Mouse (Mus musculus) ovary, postnatal 10 days (tissue): Measurements from ENCODE around the gene Commd7.

Experiments
- DNase-seq: peaks from one replicate; pipeline ENCODE4 v3.0.0; 2022; ENCODE audit warnings: low spot score

The Commd7 gene

GRCm38 (mm10) chr2:153622449-153622848 lies 10.1 kb downstream of the Commd7 start:
- DNase-seq = no peak

GRCm38 (mm10) chr2:153618889-153619288 lies 13.7 kb downstream of the Commd7 start:
- DNase-seq = no peak

GRCm38 (mm10) chr2:153618439-153618838 lies 14.1 kb downstream of the Commd7 start:
- no peak for DNase-seq

GRCm38 (mm10) chr2:153616893-153617292 lies 15.7 kb downstream of the Commd7 start:
- no peak for DNase-seq

GRCm38 (mm10) chr2:153612594-153613281 lies 19.8 kb downstream of the Commd7 start:
- DNase-seq = no peak

- DNase-seq = no peak
Observed at GRCm38 (mm10) chr2:153611743-153612142, 20.8 kb downstream of the Commd7 start.

GRCm38 (mm10) chr2:153611241-153611630 lies 21.3 kb downstream of the Commd7 start:
- no peak for DNase-seq

- DNase-seq = no peak
Observed at GRCm38 (mm10) chr2:153610426-153611240, 21.9 kb downstream of the Commd7 start.

- peak; percentile 87 for DNase-seq
Observed at GRCm38 (mm10) chr2:153609548-153609947, 23.0 kb downstream of the Commd7 start.

- DNase-seq = no peak
Observed at GRCm38 (mm10) chr2:153609058-153609457, 23.5 kb downstream of the Commd7 start.

GRCm38 (mm10) chr2:153607870-153608515 lies 24.6 kb downstream of the Commd7 start:
- DNase-seq = no peak

- no peak for DNase-seq
Observed at GRCm38 (mm10) chr2:153606421-153606820, 26.2 kb downstream of the Commd7 start.

- DNase-seq = no peak
Observed at GRCm38 (mm10) chr2:153603724-153604123, 28.9 kb downstream of the Commd7 start.

GRCm38 (mm10) chr2:153600667-153601648 lies 31.6 kb downstream of the Commd7 start:
- DNase-seq = no peak

GRCm38 (mm10) chr2:153600021-153600666 lies 32.4 kb downstream of the Commd7 start:
- no peak for DNase-seq

GRCm38 (mm10) chr2:153597626-153598025 lies 35.0 kb downstream of the Commd7 start:
- DNase-seq = no peak

- no peak for DNase-seq
Observed at GRCm38 (mm10) chr2:153597014-153597413, 35.6 kb downstream of the Commd7 start.

GRCm38 (mm10) chr2:153594998-153595397 lies 37.6 kb downstream of the Commd7 start:
- no peak for DNase-seq

- DNase-seq = no peak
Observed at GRCm38 (mm10) chr2:153593186-153593585, 39.4 kb downstream of the Commd7 start.

- no peak for DNase-seq
Observed at GRCm38 (mm10) chr2:153592056-153593014, 40.2 kb downstream of the Commd7 start.
